Mouse (Mus musculus) E14TG2a.4 (cell line): ENCODE measurements around the gene Fhl4.

ENCODE experiments used
- CTCF ChIP-seq: conservative IDR thresholded peaks from 2 replicates; pipeline ENCODE4 v1.5.1; 2014; ENCODE audit warnings: low read length
- POU5F1 ChIP-seq: IDR thresholded peaks from 2 replicates; pipeline ENCODE4 v1.6.1; 2014; ENCODE audit warnings: low read length, borderline replicate concordance

- TF ChIP-seq CTCF (no peak), POU5F1 (no peak)
Observed at GRCm38 (mm10) chr10:85149226-85149625, 46.9 kb upstream of the Fhl4 start.
